Mouse (Mus musculus): ENCODE results near the gene Vps53.

Gene Vps53

DNA sequence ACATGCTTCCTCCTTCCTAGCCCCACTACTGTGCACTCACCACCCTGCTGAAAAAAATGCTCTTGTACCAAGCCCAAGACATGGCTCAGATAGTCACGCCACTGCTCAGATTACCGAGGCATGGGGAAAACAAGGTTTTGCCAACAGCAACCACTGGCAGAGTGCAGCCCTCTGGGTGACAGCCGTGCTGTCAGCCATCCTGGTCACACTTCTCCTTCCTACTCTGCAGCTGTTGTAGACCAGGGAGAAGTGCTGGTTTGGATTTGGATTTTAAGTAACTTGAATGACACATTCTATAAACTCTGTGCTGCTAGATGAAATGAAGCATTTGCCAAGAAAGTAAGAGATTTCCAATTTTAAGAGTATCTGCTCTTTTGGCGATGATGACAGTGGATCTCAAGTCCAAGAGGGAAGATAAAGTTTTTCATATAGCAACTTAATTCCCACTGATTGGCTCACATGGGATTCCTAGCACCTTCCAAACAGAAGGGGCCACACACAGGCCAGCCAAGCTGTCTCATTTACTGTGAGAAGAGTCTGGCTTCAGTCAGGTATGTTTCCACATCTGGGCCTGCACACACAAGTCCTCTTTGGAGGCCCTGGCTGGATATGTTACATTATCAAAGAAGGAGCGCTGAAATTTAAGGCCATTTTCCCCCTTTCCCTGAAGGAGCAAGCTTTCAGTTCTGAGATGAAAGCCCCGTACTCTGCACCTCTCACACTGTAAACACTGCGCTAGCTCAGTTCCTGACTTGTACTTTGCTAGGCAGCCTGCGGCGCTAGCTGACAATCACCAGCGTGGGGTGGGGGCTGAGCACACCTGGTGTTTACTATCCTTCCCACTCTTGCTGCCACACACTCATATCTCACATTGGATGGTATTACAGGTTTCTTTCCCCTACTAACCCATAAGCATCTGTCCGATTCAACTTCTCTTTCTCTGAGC lies 72.6 kb downstream of the Vps53 start:
- DNase-seq (ENCODE audit: low read depth): no peak

DNA sequence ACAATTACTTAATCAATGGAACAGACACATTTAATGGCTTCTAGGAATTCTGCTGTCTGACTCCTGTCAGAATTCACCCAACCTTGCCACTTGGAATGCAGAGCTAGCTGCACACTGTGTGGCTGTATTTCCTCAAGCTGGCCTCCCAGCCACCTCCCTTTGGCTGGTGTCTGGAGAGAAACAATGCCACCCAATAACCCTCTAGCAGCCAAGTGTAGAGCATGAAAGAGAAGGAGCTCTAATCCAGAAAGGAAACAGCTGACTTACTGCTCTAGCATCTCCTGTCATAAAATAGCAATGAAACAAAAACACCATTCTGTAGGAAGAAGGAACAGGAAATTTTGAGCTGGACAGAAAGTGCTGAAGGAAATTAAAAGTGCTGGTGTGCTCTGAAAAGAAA lies 78.3 kb downstream of the Vps53 start:
- no peak for DNase-seq (ENCODE audit: low read depth)

DNA sequence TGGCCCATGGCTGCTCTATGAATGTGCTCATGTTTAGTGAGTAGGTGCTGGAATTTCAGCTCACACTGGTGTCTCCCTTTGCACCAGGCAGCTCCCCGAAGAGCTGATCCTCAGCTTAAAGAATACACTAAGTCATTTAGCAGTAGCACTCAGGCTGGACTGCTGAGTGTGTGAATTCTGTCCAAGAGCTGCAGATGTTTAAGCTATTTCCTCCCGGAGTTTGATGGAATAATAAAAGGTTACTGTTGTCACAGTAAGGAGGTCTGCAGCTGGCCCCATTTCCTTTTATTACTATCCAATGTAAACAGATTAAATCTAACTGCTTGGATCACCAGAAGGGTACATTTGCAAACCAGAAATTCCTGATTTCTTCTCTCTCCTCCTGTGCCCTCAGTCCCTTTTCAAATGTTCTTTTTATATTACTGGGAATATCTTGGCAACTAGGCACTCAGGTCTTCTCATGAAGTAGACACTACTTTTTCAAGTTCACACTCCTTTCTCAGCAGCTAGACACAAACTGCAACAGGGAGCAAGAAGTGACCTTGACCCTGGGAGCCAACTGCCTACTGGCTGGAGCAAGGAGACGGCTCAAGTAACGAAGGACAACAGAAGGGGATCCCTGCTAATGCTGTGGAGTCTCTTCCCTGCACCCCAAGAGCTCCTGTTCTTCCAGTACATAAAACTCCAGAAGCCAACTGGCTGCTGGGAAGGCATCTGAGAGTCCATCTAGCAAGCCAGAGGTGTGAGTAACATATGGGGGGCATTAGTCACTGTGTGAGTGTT lies 80.1 kb downstream of the Vps53 start:
- DNase-seq (ENCODE audit: low read depth): no peak

GRCm38 (mm10) chr11:76093610-76094009 lies 85.8 kb downstream of the Vps53 start:
- DNase-seq (ENCODE audit: low read depth): no peak

DNA sequence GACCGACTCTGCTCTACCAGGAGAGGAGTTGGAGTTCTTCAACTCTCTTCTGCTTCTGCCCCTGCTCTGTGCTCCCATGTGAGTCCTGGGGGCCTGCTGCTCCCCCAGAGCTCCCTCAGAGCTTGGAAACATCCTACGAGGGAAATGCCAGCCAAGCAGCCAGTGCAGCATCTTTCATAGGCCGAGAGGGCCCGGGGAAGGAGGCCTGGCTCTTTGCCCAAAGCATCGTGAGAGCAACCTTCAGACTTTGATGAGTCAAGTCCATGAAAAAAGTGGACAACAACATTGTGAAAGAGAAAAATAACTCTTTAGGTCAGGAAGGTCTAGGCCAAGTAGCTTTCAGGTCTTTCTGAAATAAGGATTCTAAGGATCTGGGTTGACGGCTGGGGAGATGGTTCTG lies 89.7 kb downstream of the Vps53 start:
- no peak for DNase-seq (ENCODE audit: low read depth)

DNA sequence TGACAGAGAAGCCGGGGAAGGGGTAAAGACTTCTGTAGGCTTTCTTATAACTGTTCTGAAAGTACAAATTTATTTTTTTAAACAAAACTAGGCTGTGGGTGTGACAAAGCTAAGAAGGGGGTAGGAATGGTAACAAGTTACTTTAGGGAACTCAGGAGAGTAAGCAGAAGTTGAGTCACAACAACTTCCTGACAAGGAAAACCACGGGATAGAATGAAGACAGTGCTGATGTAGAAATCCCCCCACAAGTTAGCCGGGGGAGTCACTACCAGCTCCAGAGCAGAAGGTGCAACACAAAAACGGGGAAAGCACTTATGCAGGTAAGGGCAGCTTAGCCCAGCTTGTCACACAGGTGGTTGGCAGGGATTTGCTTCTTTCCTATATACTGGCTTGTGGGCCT lies 90.9 kb downstream of the Vps53 start:
- no peak for DNase-seq (ENCODE audit: low read depth)

DNA sequence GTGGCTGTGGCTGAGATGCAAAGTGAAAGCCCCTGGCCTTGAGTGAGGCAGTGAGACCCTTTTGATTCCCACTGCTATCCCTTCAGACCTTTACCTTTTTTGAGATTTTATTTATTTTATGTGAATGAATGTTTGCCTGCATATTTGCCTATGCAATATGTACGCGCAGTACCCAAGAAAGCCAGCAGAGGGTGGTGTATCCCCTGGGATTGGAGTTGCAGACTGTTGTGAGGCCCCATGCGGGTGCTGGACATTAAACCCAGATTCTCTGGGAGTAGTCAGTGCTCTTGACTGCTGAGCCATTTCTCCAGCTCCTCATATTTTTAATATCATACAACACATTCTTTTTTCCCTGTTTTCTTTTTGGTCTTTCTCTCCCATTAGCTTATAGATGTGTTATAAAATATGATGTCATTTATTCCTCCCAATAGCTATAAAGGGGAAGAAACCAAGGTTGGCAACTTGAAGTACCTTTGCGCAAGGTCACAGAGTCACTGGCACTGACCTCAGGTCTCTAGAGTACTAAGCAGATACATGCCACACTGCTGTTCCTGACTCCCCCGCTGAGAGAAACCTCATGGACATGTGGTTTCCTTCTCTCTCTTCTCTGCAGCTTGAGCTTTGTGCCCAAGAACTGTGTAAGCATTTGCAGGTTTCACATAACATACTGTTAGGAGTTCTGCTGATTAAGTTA lies 93.4 kb downstream of the Vps53 start:
- DNase-seq (ENCODE audit: low read depth): peak; percentile 36

DNA sequence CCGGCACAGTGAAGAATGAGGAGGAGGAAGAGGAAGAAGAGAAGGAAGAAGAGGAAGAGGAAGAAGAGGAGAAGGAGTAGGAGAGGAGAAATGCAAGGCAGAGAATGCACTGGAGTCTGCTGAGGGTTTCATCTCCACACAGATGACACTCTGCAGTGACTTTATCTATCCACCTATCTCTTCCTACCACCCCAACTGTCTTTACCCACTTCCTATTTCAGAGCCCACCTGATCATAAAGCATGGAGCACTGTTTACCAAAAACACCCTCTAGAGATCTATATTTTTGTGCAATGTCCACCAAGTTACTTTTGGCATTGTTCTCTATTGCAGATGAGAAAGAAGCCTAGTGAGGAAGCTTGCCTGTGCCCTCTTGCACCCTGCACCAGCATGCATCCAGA lies 94.5 kb downstream of the Vps53 start:
- no peak for DNase-seq (ENCODE audit: low read depth)

GRCm38 (mm10) chr11:76083941-76084367 lies 95.5 kb downstream of the Vps53 start:
- DNase-seq (ENCODE audit: low read depth): no peak

DNA sequence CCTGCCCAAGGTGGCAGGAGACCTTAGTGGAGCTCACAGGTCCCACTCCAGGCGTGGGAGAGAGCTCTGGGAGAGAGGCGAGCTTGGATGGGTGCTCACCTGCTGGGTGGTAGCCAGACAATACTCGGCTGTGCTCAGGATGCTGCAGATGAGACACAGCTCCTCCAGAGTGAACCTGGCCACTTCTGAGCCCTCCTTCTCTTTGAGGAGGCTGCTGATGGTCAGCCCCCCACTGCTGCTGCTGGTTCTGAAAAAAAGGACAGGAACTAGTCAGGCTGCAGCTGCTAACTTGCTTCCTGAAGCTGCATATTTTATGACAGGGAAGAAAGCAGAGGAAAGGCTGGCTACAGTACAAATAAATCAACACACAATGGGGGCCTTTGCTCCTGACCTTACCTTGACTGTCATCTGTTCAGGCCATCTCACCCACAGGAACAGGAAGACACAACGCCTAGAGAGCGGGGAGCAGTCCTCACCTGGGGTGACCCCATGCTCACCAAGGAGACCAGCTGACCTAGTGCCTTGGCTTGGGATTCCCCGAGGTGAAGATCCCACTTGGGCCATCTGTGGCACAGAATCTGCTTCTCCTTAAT lies 98.3 kb downstream of the Vps53 start:
- no peak for DNase-seq (ENCODE audit: low read depth)

GRCm38 (mm10) chr11:76080293-76080692 lies 99.2 kb downstream of the Vps53 start:
- DNase-seq (ENCODE audit: low read depth): no peak

DNA sequence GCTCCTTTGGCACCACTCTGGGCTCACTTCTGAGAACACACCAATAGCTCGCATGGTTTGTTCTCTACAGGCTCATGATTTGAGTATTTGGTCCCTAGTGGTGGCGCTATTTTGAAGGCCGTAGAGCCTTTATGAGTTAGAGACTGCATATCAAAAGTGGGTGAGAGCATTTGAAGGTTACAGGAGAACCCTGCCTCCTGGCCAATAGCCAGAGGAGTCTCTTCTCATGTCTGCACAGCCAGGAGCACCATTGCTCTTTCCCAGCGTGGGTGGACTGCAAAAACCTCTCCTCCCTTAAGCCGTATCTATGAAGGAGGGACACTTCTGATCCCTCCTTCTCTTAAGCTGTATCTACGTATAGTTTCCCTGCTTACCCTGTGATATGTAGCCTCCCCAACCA lies 102.1 kb downstream of the Vps53 start:
- DNase-seq (ENCODE audit: low read depth): no peak

- DNase-seq (ENCODE audit: low read depth): no peak
These were observed 105.0 kb downstream of the Vps53 start for GRCm38 (mm10) chr11:76074296-76075093.

DNA sequence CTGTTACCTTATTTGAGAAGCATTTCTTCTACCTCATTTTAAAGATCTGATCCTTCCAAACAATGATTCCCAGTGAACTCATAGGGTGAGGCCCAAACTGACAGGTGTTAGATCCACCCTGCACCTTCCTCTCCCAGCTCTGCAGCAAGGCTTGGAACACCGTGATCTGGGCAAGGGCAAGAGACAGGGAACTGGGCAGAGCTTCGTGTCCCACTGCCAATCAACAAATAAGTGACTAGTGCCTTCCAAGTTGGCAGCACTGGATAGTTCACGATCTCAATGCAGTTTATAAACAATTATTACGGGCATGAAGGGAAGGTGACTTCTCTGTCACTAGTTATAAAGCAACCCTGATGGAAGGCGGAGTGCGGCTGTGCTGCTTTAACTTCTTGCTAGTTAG lies 109.6 kb downstream of the Vps53 start:
- no peak for DNase-seq (ENCODE audit: low read depth)

GRCm38 (mm10) chr11:76066563-76067156 lies 112.8 kb downstream of the Vps53 start:
- DNase-seq (ENCODE audit: low read depth): no peak

GRCm38 (mm10) chr11:76065521-76066095 lies 113.8 kb downstream of the Vps53 start:
- DNase-seq (ENCODE audit: low read depth): no peak

GRCm38 (mm10) chr11:76064411-76064810 lies 115.0 kb downstream of the Vps53 start:
- no peak for DNase-seq (ENCODE audit: low read depth)

DNA sequence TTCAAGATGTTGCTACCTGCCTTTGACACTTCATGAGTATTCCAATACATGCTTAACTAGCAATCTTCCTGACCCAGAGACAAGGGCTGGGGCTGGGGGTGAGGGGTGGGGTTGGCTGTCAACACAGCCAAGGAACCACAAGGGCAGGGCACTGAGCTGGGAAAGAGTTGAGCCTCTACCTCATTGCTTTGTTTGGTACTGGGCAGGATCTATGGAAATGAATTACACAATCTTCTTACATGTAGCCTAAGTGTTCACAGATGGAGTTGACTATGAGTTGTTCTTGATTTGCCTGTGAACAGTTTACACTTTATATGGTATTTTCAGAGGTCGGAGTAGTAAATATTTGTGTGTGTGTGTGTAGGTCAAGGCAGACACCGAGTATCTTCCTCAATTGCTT lies 118.5 kb downstream of the Vps53 start:
- no peak for DNase-seq (ENCODE audit: low read depth)

DNA sequence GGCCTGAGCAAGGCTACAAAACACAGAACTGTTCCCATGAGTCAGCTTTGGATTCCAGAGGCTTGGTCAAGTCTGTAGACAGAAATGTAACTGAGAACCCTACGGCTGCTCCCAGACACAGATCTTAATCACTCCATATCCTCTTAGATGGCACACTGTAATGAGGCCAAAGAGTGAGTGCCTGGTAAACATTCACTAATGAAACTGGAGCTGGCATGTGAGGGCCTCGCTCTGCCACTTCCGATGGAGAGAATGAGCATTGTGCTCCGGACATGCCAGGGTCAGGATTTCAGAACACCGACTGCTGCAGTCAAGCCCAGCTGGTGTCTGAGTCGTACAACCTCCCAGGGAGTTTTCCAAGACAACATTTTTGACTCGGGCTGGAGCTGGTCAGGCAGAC lies 119.5 kb downstream of the Vps53 start:
- no peak for DNase-seq (ENCODE audit: low read depth)

GRCm38 (mm10) chr11:76056487-76056886 lies 123.0 kb downstream of the Vps53 start:
- DNase-seq (ENCODE audit: low read depth): peak; percentile 8

GRCm38 (mm10) chr11:76052496-76052895 lies 127.0 kb downstream of the Vps53 start:
- no peak for DNase-seq (ENCODE audit: low read depth)

Measured in c-Kit-positive CD71-positive TER-119-negative erythroid progenitor cells, embryonic 14.5 days (primary cell).